Mouse (Mus musculus) T-helper 17 cell (primary cell): Measurements from ENCODE around the gene Dusp27.

Source experiments
- in situ Hi-C, 2 experiments: fragments of 300-600 bp; cut with MboI, MseI; formaldehyde crosslinking; loops; 1 replicate in 1 of 2; 2 replicates in 1 of 2; pipeline ENCODE4 v1.15.1; 2025; ENCODE audit warnings: high pct_unique_total_duplicates in 2 of 2

Dusp27 gene

GRCm38 (mm10) chr1:166127719-166128118 is at the start of gene Dusp27:
Gene Dusp27, minus strand, starts transcription at chr1:166127922.
- in situ Hi-C loops, result no loop called here

DNA sequence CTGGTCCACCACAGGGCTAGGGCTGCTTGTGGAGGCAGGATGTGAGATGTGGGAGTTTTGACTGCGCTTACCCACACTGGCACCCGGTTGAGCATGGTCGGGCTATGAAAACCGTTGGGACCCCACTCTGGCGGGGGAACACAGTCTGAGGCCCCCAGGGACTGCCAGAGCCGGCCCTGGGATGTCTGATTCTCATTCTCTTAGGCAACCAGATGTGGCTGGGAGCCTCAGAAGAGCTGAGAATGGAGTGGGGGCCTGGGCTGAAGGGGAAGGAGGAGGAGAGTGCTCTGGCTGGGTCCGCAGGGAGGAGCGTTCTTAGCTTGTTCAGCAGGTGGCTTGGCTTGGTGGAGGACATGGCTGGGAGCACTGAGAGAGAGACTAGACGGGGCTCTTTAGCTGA is 45.9 kb upstream of the Dusp27 start:
- in situ Hi-C loops, result no loop called here

DNA sequence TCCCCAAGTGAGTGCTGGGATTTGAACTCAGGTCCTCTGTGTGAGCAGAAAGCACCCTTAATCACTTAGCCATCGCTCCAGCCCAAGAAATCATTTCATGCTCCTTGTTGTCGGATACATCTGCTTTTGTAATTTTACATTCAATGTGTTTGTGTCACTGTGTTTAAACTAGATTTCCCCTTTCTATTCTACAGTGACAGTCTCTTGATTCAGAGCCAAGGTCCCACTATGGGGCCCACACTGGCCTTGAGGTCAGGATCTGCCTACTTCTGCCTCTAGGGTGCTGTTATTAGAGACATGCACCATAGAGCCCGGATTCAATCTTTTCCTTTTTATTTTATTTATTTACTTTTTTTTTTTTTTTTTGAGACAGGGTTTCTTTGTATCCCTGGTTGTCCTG is 45.3 kb upstream of the Dusp27 start:
- in situ Hi-C loops, result no loop called here

GRCm38 (mm10) chr1:166170852-166171251 is 43.1 kb upstream of the Dusp27 start:
- in situ Hi-C loops, result no loop called here

DNA sequence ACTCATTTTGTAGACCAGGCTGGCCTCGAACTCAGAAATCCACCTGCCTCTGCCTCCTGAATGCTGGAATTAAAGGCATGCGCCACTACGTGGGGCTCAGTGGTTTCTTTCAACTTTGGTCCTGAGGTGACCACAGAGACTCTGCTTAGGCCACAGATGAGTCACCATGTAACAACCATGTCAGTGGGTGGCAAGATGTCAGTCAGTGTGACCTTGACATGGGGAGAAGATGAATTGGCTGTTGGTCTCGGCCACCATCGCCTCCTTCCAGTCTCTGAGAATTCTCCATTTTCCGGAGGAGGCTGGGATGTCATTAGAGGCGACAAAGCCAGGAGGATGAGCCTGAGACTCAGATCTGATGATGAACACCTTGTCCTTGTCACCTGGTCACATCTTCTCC is 42.0 kb upstream of the Dusp27 start:
- in situ Hi-C loops, result loop anchor here in 1 of 2 experiments (10.0 kb wide), 1 partner anchor 1405 kb away; no protein-coding TSS in a partner anchor

DNA sequence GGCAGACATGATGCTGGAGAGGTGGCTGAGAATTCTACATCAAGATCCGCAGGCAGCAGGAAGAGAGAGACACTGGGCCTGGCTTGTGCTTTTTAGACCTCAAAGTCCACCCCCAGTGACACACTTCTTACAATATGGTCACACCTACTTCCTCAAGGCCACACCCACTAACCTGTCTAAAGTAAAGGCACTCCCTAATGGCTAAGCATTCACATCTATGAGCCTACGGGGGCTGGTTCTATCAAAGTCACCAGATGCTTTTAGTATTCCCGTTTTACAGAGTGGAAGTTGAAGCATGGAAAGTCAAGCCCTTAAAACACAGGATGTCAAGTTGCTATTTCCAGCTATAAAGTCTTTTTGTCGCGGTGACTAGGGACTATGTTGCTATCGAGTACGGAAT is 40.3 kb upstream of the Dusp27 start:
- in situ Hi-C loops, result loop anchor here in 1 of 2 experiments (10.0 kb wide), 1 partner anchor 1403 kb away; no protein-coding TSS in a partner anchor

DNA sequence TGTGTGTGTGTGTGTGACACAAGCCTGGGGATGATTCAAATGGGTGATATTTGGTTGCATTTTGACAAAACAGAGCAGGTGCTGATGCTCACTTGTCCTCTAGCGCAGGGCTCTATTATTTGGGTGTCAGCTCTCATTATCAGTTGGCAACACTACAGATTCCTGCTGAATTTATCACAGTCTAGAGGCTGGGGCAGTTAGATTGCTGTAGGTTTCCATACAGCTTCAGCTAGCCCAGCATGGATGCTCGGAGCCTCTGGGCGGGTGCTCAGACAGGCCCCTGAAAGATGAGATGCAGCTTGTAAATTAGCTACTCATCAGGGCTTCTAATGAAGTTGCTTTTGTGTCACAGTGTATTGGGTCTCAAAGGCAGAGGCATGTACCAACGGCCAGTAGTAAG is 39.7 kb upstream of the Dusp27 start:
- in situ Hi-C loops, result loop anchor here in 1 of 2 experiments (10.0 kb wide), 1 partner anchor 1403 kb away; no protein-coding TSS in a partner anchor

DNA sequence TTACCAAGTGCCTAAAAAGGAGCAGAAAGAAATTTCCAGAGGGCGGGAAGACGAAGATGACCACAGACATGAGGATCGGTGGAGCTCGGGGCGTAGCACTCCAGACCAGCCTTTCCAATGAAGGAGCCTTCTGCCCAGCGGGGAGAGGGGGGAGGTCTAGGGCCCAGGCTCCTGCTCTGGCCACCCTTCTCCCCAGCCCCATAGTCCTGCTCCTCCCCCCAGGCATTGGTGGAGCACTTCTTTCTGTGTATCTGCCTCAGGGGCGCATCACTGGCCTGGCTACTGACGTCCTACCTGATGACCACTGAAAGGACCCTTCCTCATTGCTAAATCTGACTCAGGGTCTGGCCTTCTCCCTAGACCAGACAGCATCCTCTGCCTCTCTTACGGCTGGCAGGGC is 37.4 kb upstream of the Dusp27 start:
- in situ Hi-C loops, result loop anchor here in 1 of 2 experiments (10.0 kb wide), 1 partner anchor 1400 kb away; no protein-coding TSS in a partner anchor

DNA sequence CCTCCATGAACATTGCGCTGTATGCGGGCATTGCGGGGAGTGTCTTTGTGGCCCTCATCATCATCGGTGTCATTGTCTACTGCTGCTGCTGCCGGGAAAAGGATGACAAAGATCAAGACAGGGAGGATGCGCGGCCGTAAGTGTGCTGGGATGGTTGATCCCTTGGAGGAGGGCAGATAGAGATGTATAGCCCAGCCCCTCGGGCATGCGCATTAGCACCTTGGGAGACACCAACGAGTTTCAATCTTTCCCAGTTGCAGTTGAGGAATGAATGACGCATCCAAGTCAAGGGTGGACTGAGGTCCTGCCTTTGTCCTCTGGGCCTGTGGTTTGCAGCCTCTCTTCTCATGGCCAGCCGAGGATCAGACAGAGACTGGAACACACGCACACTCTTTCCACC is 36.9 kb upstream of the Dusp27 start:
- in situ Hi-C loops, result loop anchor here (5.0 to 10.0 kb wide), 4 partner anchors 148 to 1400 kb away; no protein-coding TSS in a partner anchor

DNA sequence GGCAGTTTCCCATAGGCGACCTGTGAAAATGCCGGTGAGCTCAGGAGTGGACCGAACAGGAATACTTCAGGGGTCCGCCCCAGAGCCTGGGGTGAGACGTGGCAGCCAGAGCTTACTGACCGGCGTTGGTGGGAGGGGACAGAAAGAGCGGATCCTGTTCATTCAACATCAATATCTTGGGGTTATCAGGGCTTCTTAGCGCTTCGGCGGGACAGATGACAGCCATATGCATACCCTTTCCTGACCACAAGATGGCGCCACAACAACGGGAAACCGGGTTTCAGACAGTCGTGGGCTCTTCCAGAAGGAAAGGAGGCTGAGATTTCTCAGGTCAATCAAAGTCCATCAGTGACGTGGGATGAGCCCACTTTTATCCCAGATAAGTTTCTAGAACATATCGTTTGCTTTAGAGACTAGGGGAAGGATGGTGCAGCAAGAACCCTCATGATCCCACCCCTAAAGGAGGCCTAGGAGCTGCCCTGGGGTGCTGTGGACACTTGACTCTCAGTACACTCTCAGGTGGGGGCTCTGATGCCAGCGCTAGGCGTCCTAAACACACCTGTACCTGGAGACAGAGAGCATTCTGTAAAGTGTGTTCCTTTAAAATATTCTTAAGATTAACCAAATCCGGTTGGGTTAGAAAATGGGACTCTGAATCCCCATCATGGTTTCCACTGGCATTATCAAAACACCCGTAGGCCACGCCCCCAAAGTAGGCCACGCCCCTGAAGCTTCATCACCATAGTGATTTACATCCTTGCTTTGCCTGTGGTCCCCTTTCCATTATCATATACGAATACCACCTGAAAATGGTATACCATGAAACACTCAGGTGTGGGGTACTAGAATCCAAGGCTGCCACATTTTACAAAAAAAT is 33.1 kb upstream of the Dusp27 start:
- in situ Hi-C loops, result loop anchor here (5.0 to 10.0 kb wide), 4 partner anchors 151 to 1396 kb away; no protein-coding TSS in a partner anchor

- in situ Hi-C loops, result loop anchor here (5.0 to 10.0 kb wide), 4 partner anchors 152 to 1395 kb away; no protein-coding TSS in a partner anchor
Observed at GRCm38 (mm10) chr1:166160111-166160510, 32.4 kb upstream of the Dusp27 start.

- in situ Hi-C loops, result loop anchor here in 1 of 2 experiments (5.0 to 10.0 kb wide), 2 partner anchors 204 to 304 kb away; no protein-coding TSS in a partner anchor
Observed at GRCm38 (mm10) chr1:166158664-166159063, 30.9 kb upstream of the Dusp27 start.

GRCm38 (mm10) chr1:166157712-166158111 is 30.0 kb upstream of the Dusp27 start:
- in situ Hi-C loops, result loop anchor here in 1 of 2 experiments (5.0 to 10.0 kb wide), 2 partner anchors 205 to 303 kb away; no protein-coding TSS in a partner anchor

- in situ Hi-C loops, result loop anchor here in 1 of 2 experiments (5.0 to 10.0 kb wide), 2 partner anchors 207 to 300 kb away; no protein-coding TSS in a partner anchor
Observed at GRCm38 (mm10) chr1:166155113-166155494, 27.4 kb upstream of the Dusp27 start.

DNA sequence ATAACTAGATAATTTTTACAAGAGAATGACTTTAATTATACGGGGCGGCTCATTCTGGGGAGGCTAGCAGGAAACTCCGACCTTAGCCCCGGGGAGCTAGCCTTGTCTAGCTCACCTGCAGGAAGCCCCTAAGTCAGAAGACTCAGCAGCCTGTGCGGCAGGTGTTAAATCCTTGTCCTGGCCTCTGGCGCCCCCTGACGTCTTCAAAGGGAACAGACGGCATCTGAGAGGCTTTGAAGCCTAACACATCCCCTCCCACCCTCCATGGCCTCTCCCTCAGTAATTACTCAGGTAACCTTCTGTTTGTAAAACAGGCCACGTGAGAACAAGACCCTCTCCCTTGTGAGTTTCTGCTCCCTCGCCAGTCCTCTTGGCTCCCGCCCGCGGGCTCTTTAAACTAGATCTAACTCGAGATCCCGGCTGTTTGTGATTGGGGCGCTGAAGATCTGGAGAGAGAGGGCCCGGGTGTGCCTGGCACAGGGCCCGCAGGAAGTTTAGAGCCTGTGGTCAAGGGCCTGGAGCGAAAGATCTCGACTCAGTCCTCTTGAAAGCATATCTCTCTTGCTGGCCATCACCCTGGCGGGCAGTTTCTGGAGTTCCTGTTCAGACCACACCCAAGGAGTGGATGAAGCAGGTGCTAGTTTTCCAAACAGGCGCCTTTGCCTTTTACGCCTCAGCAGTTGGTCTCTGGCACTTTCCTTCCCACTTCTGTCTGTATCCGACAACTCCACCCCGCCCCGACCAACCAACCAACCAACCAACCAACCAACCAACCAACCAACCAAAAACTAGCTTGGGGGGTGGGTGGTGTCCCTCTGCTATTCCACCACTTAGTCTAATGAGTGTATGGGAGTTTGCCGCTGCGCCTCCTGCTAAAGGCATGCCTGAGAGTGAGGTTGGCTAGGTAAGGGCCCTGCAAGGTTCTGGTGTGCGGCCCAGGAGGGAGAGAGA is 26.7 kb upstream of the Dusp27 start:
- in situ Hi-C loops, result loop anchor here (5.0 to 10.0 kb wide), 8 partner anchors 52 to 512 kb away; partner anchors contain the start of gene Pou2f1 (in 1 of the 2)

DNA sequence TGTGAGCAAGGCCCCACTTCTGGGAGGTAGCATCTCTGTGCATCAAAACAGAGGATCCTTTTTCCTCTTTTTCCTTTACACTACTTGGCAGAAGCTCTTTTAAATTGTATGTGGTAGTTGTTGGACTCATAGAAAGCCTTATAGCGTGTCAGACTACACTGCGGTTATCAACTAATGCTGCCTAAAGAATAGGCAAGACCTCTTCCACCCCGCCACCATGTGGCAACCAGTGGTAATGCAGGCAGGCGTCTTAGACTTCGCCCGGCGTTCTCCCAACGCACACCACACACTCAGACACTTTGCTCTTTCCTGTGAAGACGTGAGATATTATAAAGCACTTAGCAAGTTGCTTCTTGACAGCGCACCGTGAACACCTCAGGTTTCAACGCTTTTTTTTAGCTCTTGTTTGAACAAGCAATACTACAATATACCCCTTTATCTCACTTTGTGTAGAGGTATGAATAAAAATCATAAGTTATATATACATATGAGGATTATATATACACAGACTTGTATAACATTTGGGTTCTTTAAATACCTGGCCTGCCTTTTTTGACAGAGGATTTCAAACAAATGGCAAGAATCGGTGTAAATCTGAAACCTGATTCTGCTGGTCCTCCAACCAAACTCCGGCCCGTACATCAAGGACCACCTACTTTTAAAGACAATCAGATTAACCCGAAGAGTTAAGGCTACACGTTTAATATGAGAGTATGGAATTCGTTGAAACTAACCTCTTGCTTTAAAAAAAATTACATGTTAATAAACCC is 25.8 kb upstream of the Dusp27 start:
- in situ Hi-C loops, result loop anchor here (5.0 to 10.0 kb wide), 7 partner anchors 51 to 511 kb away; partner anchors contain the start of gene Pou2f1 (in 1 of the 2)

DNA sequence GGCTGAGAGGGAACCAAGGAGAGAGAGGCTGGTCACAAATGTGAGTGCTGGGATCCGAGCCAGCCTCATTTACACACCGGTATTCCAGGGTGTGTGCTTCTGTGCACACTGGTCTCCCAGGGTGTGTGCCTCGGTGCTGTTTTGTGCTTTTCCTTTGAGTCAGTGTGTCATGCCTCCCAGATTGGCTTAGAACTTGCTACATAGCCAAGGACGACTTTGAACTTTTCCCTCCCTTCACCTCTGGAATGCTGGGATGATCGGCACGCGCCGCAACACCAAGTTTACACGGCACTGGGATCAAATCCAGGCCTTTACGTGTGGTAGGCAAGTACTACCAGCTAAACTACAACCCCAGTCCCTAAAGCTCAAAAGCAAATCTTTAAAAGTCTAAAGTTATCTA is 24.3 kb upstream of the Dusp27 start:
- in situ Hi-C loops, result loop anchor here (5.0 to 10.0 kb wide), 7 partner anchors 50 to 510 kb away; partner anchors contain the start of gene Pou2f1 (in 1 of the 2)

GRCm38 (mm10) chr1:166151341-166151740 is 23.6 kb upstream of the Dusp27 start:
- in situ Hi-C loops, result loop anchor here (5.0 to 10.0 kb wide), 7 partner anchors 49 to 509 kb away; partner anchors contain the start of gene Pou2f1 (in 1 of the 2)

DNA sequence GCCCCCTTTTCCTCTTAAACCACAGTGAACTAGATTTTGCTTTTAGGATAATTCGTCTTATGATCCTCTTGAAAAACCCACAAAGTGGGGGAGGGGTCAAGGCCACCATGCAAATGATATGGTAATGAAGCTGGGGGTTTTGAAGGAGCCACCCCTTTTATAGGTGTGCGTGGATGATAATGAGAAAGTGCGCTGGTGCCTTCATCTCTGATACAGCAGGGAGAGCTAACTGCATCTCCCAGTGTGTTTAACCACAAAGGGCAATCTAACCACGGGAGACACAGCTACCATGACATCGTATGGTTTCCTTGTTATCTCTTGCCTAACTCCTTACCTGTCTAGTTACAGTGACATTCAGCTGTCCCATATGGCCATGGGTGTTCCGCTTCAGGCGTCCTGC is 22.3 kb upstream of the Dusp27 start:
- in situ Hi-C loops, result loop anchor here (5.0 to 10.0 kb wide), 7 partner anchors 48 to 508 kb away; partner anchors contain the start of gene Pou2f1 (in 1 of the 2)

GRCm38 (mm10) chr1:166149441-166149840 is 21.7 kb upstream of the Dusp27 start:
- in situ Hi-C loops, result loop anchor here in 1 of 2 experiments (5.0 kb wide), 1 partner anchor 257 kb away; no protein-coding TSS in a partner anchor
